Mouse (Mus musculus) C2C12 (cell line): ENCODE data around the gene Dgkd.

ENCODE experiments used
- CTCF ChIP-seq: IDR thresholded peaks from one replicate; pipeline ENCODE4 v1.5.1; 2011; ENCODE audit not compliant: control insufficient read depth, insufficient read depth, insufficient read length
- USF1 ChIP-seq: IDR thresholded peaks from one replicate; pipeline ENCODE4 v1.6.1; 2011; ENCODE audit warnings: low read depth, mild to moderate bottlenecking, control low read depth, moderate library complexity

DNA sequence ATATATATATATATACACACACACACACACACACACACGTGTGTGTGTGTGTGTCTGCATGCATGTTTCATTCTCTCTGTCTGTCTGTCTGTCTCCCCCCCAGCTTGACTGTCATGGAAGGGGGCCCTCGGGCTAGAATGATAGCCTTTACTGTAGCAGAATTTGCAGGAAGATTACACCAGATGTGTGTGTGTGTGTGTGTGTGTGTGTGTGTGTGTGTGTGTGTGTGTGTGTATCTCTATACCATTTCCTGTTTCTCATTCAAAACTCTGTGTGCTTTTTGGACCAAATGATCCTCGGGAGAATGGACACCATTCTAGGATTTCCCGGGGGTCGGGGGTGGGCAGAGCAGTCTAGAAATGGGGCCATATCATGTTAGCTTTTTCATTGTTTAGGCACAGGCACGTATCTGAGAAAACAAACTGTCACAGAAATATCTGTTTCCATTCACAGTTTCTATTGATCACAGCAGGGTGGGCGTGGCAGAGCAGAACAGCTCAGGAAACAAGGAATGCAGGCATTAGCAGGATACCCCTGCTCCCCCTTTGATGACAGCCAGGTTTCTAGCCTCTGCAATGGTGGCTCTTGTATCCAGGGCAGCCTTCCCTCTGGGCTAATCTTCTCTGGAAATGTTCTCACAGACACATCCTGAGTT, 24.0 kb upstream of the Dgkd start:
- TF ChIP-seq CTCF (no peak), USF1 (no peak)
